Mouse (Mus musculus) forebrain, embryonic 12.5 days (tissue): Measurements from ENCODE around the gene P3h4. TPM values are rescaled to one million over a fixed set of nuclear protein-coding genes. Genes with fewer than 3 reads are reported as not detected.
"Not testable (repeated sequence)": the region's sequence is repeated elsewhere in the genome, so short reads cannot be mapped to it uniquely, and the experiment has no call there.

ENCODE experiments used
- ATAC-seq: fragments of 200-750 bp; cut with Nextera tagmentation; 2 replicates; pipeline ENCODE4 v1.8.0; 2017; ENCODE audit warnings: moderate TSS enrichment; ENCODE audit not compliant: low FRiP score
- H3K27ac ChIP-seq: fragments of 300-500 bp; sonication (generic); 2 replicates; pipeline ENCODE4 v1.5.1; 2016; ENCODE audit warnings: mild to moderate bottlenecking
- H3K27me3 ChIP-seq: fragments of 300-500 bp; sonication (generic); 2 replicates; pipeline ENCODE4 v1.6.1; 2016; ENCODE audit warnings: mild to moderate bottlenecking
- H3K36me3 ChIP-seq: fragments of 300-500 bp; sonication (generic); replicated peaks from 2 replicates; pipeline ENCODE4 v1.6.1; 2016; ENCODE audit warnings: mild to moderate bottlenecking
- H3K4me1 ChIP-seq: fragments of 300-500 bp; sonication (generic); 2 replicates; pipeline ENCODE4 v1.6.1; 2016
- H3K4me2 ChIP-seq: fragments of 300-500 bp; sonication (generic); 2 replicates; pipeline ENCODE4 v1.6.1; 2016; ENCODE audit warnings: mild to moderate bottlenecking, moderate library complexity
- H3K4me3 ChIP-seq: fragments of 300-500 bp; sonication (generic); replicated peaks from 2 replicates; pipeline ENCODE4 v1.5.1; 2016; ENCODE audit warnings: mild to moderate bottlenecking
- H3K9ac ChIP-seq: fragments of 300-500 bp; sonication (generic); 2 replicates; pipeline ENCODE4 v1.6.1; 2016; ENCODE audit warnings: mild to moderate bottlenecking
- H3K9me3 ChIP-seq: fragments of 300-500 bp; sonication (generic); 2 replicates; pipeline ENCODE4 v1.6.1; 2016
- WGBS: fragments of 180-500 bp; shearing (Covaris S2); methylation state at CpG from one replicate; pipeline ENCODE4 v1.1.7; 2016; 5-methylcytosine and 5-hydroxymethylcytosine counted together
- microRNA-seq: library from miRNA; unstranded; fragments of <30 nt; microRNA quantifications from one replicate; pipeline ENCODE4, GENCODE M21; 2017
- polyA plus RNA-seq: library from polyadenylated mRNA; unstranded; fragments of >200 nt; fragmentation: Nextera tagmentation; extraction: Ambion mirVana; gene quantifications from 2 replicates; pipeline ENCODE4 v1.2.1, GENCODE M21; 2016

P3h4 gene
- polyA plus RNA-seq, 1 experiment from 2014 or later = 18.9 TPM

GRCm38 (mm10) chr11:100362209-100362978 is 52.2 kb downstream of the P3h4 start:
- Histone ChIP-seq H3K36me3 (no peaks in the 10 kb centered on the region), H3K4me3 (no peak overlapping the region), H3K9ac (no peak overlapping the region; the same call in 1 of the 2 replicates), H3K4me2 (no peak overlapping the region), H3K27ac (no peak overlapping the region), H3K4me1 (0 out of 2 replicates have a peak, but pooled peaks cover 4% of the 10 kb centered on the region), H3K27me3 (peaks cover 34% of the 10 kb centered on the region), H3K9me3 (no peaks in the 10 kb centered on the region)
- ATAC-seq = peak; percentile 59; the same call in 1 of the 2 replicates
- 15% methylated on average over 8 of the region's 8 CpGs for WGBS

- WGBS = no CpG with 5 or more reads among the region's 13 CpGs
- H3K4me3 ChIP-seq, H3K4me2 ChIP-seq, ATAC-seq, H3K9me3 ChIP-seq, H3K9ac ChIP-seq, H3K36me3 ChIP-seq, H3K27ac ChIP-seq: not testable (repeated sequence)
- H3K4me1 ChIP-seq = peaks cover 10% of the 10 kb centered on the region
- H3K27me3 ChIP-seq = peaks cover 38% of the 10 kb centered on the region
These were observed 53.6 kb downstream of the P3h4 start for GRCm38 (mm10) chr11:100361059-100361458.

GRCm38 (mm10) chr11:100360175-100360574 is 54.5 kb downstream of the P3h4 start:
- 82% methylated on average over 6 of the region's 6 CpGs for whole genome bisulfite sequencing
- H3K27ac ChIP-seq = no peak overlapping the region
- H3K9me3 ChIP-seq = no peaks in the 10 kb centered on the region
- no peaks in the 10 kb centered on the region for H3K36me3 ChIP-seq
- H3K4me1 ChIP-seq = peaks cover 13% of the 10 kb centered on the region
- no peak overlapping the region for H3K4me2 ChIP-seq
- no peak overlapping the region for H3K4me3 ChIP-seq
- H3K9ac ChIP-seq = no peak overlapping the region
- peaks cover 35% of the 10 kb centered on the region for H3K27me3 ChIP-seq
- no peak for ATAC-seq

Small RNA genes lying within 50 kb of the gene (microRNA-seq; reads per million reads assigned to microRNA genes)
- not detected for gene Gm27374

Other genes starting within 250 kb of the P3h4 start
- not detected in 2 replicates for gene Krt9, start 221.6 kb downstream of the P3h4 start, polyA plus RNA-seq
- gene Krt14, start 207.3 kb downstream of the P3h4 start, polyA plus RNA-seq = 5.1 and 7.0 TPM in 2 replicates
- gene Krt16, start 165.9 kb downstream of the P3h4 start, polyA plus RNA-seq = not detected in 2 replicates
- gene Krt17, start 153.8 kb downstream of the P3h4 start, polyA plus RNA-seq = 0.51 and 0.91 TPM in 2 replicates
- not detected in 2 replicates for gene Krt42, start 145.0 kb downstream of the P3h4 start, polyA plus RNA-seq
- gene Eif1, start 95.0 kb downstream of the P3h4 start, polyA plus RNA-seq = 1,544 and 1,585 TPM in 2 replicates
- 1.1 TPM in 1 of 2 replicates, not detected in the other for gene Gast, start 80.4 kb downstream of the P3h4 start, polyA plus RNA-seq
- gene Hap1, start 58.7 kb downstream of the P3h4 start, polyA plus RNA-seq = 96.3 and 116 TPM in 2 replicates
- gene Jup, start 17.1 kb downstream of the P3h4 start, polyA plus RNA-seq = 37.6 and 40.5 TPM in 2 replicates
- 27.0 and 32.1 TPM in 2 replicates for gene Fkbp10, start 861 bp upstream of the P3h4 start, polyA plus RNA-seq
- 106 and 111 TPM in 2 replicates for gene Nt5c3b, start 27.0 kb upstream of the P3h4 start, polyA plus RNA-seq
- 0.51 and 0.74 TPM in 2 replicates for gene Klhl10, start 27.1 kb upstream of the P3h4 start, polyA plus RNA-seq
- 13.9 and 16.7 TPM in 2 replicates for gene Klhl11, start 57.9 kb upstream of the P3h4 start, polyA plus RNA-seq
- gene Acly, start 113.2 kb upstream of the P3h4 start, polyA plus RNA-seq = 320 and 356 TPM in 2 replicates
- gene Ttc25, start 130.8 kb upstream of the P3h4 start, polyA plus RNA-seq = 2.1 and 2.6 TPM in 2 replicates
- gene Cnp, start 160.1 kb upstream of the P3h4 start, polyA plus RNA-seq = 19.4 and 23.4 TPM in 2 replicates
- gene Nkiras2, start 204.4 kb upstream of the P3h4 start, polyA plus RNA-seq = 87.1 and 90.2 TPM in 2 replicates
- 299 and 310 TPM in 2 replicates for gene Dnajc7, start 205.3 kb upstream of the P3h4 start, polyA plus RNA-seq